7 mouse cellular contexts compared by ENCODE assay signal in genomic region chr9:107612191-107612944, GRCm38 (mm10). TPM values are rescaled to one million over a fixed set of nuclear protein-coding genes. Genes with fewer than 3 reads are reported as not detected.
A peak's percentile ranks its signal among the peaks of the same experiment; 100 is the strongest.
DNase-seq lines count a peak whose midpoint lies in the region; ATAC-seq lines count a peak whose summit lies in the region.

No protein-coding gene starts in this region.

- H3K4me2 ChIP-seq in intestine, embryonic 15.5 days (replicated peaks): peak overlapping the region; percentile 82
- H3K4me2 ChIP-seq in midbrain, embryonic 11.5 days: peak overlapping the region; percentile 43

- H3K4me1 ChIP-seq in intestine, embryonic 15.5 days (replicated peaks): peaks cover 39% of the 10 kb centered on the region
- H3K4me1 ChIP-seq in midbrain, embryonic 11.5 days (ENCODE audit: control insufficient read depth, insufficient read depth, low read length): peaks cover 41% of the 10 kb centered on the region

- H3K27ac ChIP-seq in intestine, embryonic 15.5 days: peak overlapping the region; percentile 92
- H3K27ac ChIP-seq in midbrain, embryonic 11.5 days (ENCODE audit: low read depth, low read length): peak overlapping the region; percentile 86

- H3K27me3 ChIP-seq in intestine, embryonic 15.5 days (replicated peaks): no peaks in the 10 kb centered on the region
- no peaks in the 10 kb centered on the region for H3K27me3 ChIP-seq in midbrain, embryonic 11.5 days (ENCODE audit: control insufficient read depth, insufficient read depth, low read length)

- WGBS in intestine, embryonic 15.5 days: 5% methylated on average over 40 of the region's 48 CpGs
- WGBS in midbrain, embryonic 11.5 days: 4% methylated on average over 42 of the region's 48 CpGs

- H3K36me3 ChIP-seq in intestine, embryonic 15.5 days: peaks cover 21% of the 10 kb centered on the region; the same call in 1 of the 2 replicates
- H3K36me3 ChIP-seq in midbrain, embryonic 11.5 days (ENCODE audit: control insufficient read depth, insufficient read depth, low read length): peaks cover 30% of the 10 kb centered on the region

- peak overlapping the region; percentile 55 for H3K9ac ChIP-seq in intestine, embryonic 15.5 days
- peak overlapping the region; percentile 72 for H3K9ac ChIP-seq in midbrain, embryonic 11.5 days (ENCODE audit: low read length)

- DNase-seq in adrenal gland, adult 18-20 months (ENCODE audit: low spot score in 2 of 2): peak; percentile 100
- DNase-seq in embryo, embryonic 11 days: peak; percentile 99
- DNase-seq in gastrocnemius, postnatal 25 days: peak; percentile 98
- DNase-seq in left cerebral cortex, postnatal 36 days (ENCODE audit: low spot score in 2 of 2): peak; percentile 98 to 100
- peak; percentile 100 for DNase-seq in midbrain, embryonic 11.5 days (ENCODE audit: low spot score, missing footprints)
- peak; percentile 97 for DNase-seq in skeletal muscle tissue, adult 2 months (ENCODE audit: low read depth, low spot score)

- peak; percentile 92 for ATAC-seq in intestine, embryonic 15.5 days
- peak; percentile 95 for ATAC-seq in midbrain, embryonic 11.5 days (ENCODE audit: low FRiP score)

- intact Hi-C loops in left cerebral cortex, postnatal 36 days (cut with DNase I): loop anchor here (2.0 kb wide), 1 partner anchor 20 kb away; no protein-coding TSS in a partner anchor

- peak overlapping the region; percentile 35 for H3K4me3 ChIP-seq in intestine, embryonic 15.5 days (replicated peaks)
- peak overlapping the region; percentile 25 for H3K4me3 ChIP-seq in midbrain, embryonic 11.5 days (ENCODE audit: low read depth, low read length)

- no peaks in the 10 kb centered on the region for H3K9me3 ChIP-seq in intestine, embryonic 15.5 days
- H3K9me3 ChIP-seq in midbrain, embryonic 11.5 days (ENCODE audit: control insufficient read depth, low read length): no peaks in the 10 kb centered on the region

RNA-seq across cellular contexts. Expression of gene Sema3b, which starts 3.3 kb away (rescaled TPM):
- total RNA-seq in adrenal gland, adult 18-20 months (2021): 1 to 10 TPM; 5.1 to 6.3 TPM
- 10 to 100 TPM; 18.1 to 19.4 TPM for total RNA-seq in gastrocnemius, postnatal 25 days (2021)
- 34.7 and 37.5 TPM in 2 replicates for polyA plus RNA-seq in intestine, embryonic 15.5 days (2015; fragmentation: Nextera tagmentation; extraction: Ambion mirVana)
- 1 to 10 TPM; 2.6 to 3.1 TPM for total RNA-seq in left cerebral cortex, postnatal 36 days (2021)
- 1.3 and 2.1 TPM in 2 replicates for polyA plus RNA-seq in midbrain, embryonic 11.5 days (2014; fragmentation: Nextera tagmentation; extraction: Ambion mirVana)

RNA-seq across cellular contexts. Expression of gene Gnai2, which starts 22.8 kb away (rescaled TPM):
- 100 to 1,000 TPM; 238 to 263 TPM for total RNA-seq in adrenal gland, adult 18-20 months (2021)
- 10 to 100 TPM; 73.2 to 87.6 TPM for total RNA-seq in gastrocnemius, postnatal 25 days (2021)
- 334 and 335 TPM in 2 replicates for polyA plus RNA-seq in intestine, embryonic 15.5 days (2015; fragmentation: Nextera tagmentation; extraction: Ambion mirVana)
- 100 to 1,000 TPM; 215 to 221 TPM for total RNA-seq in left cerebral cortex, postnatal 36 days (2021)
- 578 and 581 TPM in 2 replicates for polyA plus RNA-seq in midbrain, embryonic 11.5 days (2014; fragmentation: Nextera tagmentation; extraction: Ambion mirVana)

RNA-seq across cellular contexts. Expression of gene Ifrd2, which starts 24.9 kb away (rescaled TPM):
- 10 to 100 TPM; 38.0 to 41.1 TPM for total RNA-seq in adrenal gland, adult 18-20 months (2021)
- 10 to 100 TPM; 44.2 to 45.3 TPM for total RNA-seq in gastrocnemius, postnatal 25 days (2021)
- 66.4 and 81.9 TPM in 2 replicates for polyA plus RNA-seq in intestine, embryonic 15.5 days (2015; fragmentation: Nextera tagmentation; extraction: Ambion mirVana)
- total RNA-seq in left cerebral cortex, postnatal 36 days (2021): 10 to 100 TPM; 11.1 to 13.8 TPM
- polyA plus RNA-seq in midbrain, embryonic 11.5 days (2014; fragmentation: Nextera tagmentation; extraction: Ambion mirVana): 24.2 and 28.2 TPM in 2 replicates

RNA-seq across cellular contexts. Expression of gene Hyal3, which starts 31.8 kb away (rescaled TPM):
- 1 to 10 TPM; 1.4 to 1.7 TPM for total RNA-seq in adrenal gland, adult 18-20 months (2021)
- under 1 TPM; 0.38 to 0.72 TPM for total RNA-seq in gastrocnemius, postnatal 25 days (2021)
- 0.74 and 0.97 TPM in 2 replicates for polyA plus RNA-seq in intestine, embryonic 15.5 days (2015; fragmentation: Nextera tagmentation; extraction: Ambion mirVana)
- total RNA-seq in left cerebral cortex, postnatal 36 days (2021): 1 to 10 TPM in 1 of 2 experiments, under 1 TPM in 1; 0.79 to 1.9 TPM
- polyA plus RNA-seq in midbrain, embryonic 11.5 days (2014; fragmentation: Nextera tagmentation; extraction: Ambion mirVana): 0.33 and 0.47 TPM in 2 replicates

RNA-seq across cellular contexts. Expression of gene Naa80, which starts 33.7 kb away (rescaled TPM):
- 10 to 100 TPM; 13.3 to 16.5 TPM for total RNA-seq in adrenal gland, adult 18-20 months (2021)
- 10 to 100 TPM; 10.4 to 13.4 TPM for total RNA-seq in gastrocnemius, postnatal 25 days (2021)
- polyA plus RNA-seq in intestine, embryonic 15.5 days (2015; fragmentation: Nextera tagmentation; extraction: Ambion mirVana): 15.1 and 19.1 TPM in 2 replicates
- 10 to 100 TPM; 10.3 to 11.5 TPM for total RNA-seq in left cerebral cortex, postnatal 36 days (2021)
- 8.4 and 11.1 TPM in 2 replicates for polyA plus RNA-seq in midbrain, embryonic 11.5 days (2014; fragmentation: Nextera tagmentation; extraction: Ambion mirVana)

Comparison
In these comparisons a context has a peak if more than half of its experiments do, and no peak if none do; other contexts are left out.
1. Peak in every context shown above with its lines: DNase-seq, ATAC-seq, H3K4me3 ChIP-seq and H3K27ac ChIP-seq.